Mouse (Mus musculus) erythroblast, embryonic 14.5 days (primary cell): ENCODE data around the gene Rec8.

ENCODE experiments used
- GATA1 ChIP-seq: IDR thresholded peaks from 2 replicates; pipeline ENCODE4 v1.6.1; 2012; ENCODE audit warnings: low read length, inconsistent platforms, mixed read lengths
- TAL1 ChIP-seq: IDR thresholded peaks from 3 replicates; pipeline ENCODE4 v1.6.1; 2012; ENCODE audit warnings: low read length, inconsistent platforms, mixed read lengths

DNA sequence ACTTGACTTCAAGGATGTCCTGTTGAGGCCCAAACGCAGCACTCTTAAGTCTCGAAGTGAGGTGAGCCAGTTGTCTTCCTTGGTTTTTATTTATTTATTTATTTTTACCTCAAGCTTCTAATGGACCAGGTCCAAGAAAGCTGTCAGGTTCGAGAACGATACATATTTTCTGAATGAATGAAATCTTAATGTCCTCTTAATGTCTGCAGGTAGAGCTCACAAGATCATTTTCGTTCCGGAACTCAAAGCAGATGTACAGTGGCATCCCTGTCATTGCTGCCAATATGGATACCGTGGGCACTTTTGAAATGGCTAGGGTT lies 54.9 kb downstream of the Rec8 start:
- no peak for TF ChIP-seq GATA1
- no peak for TF ChIP-seq TAL1
